Mouse (Mus musculus) A20 (cell line): ENCODE data around the gene Klk15.
"Not testable (repeated sequence)": the region's sequence is repeated elsewhere in the genome, so short reads cannot be mapped to it uniquely, and the experiment has no call there.

Experiments used
- DNase-seq: peaks from one replicate; pipeline ENCODE4 v3.0.0-alpha.2; 2011; ENCODE audit warnings: low read depth, low spot score

Klk15 gene

GRCm38 (mm10) chr7:43933440-43933839, at the start of gene Klk15:
TSS of gene Klk15 (plus strand) at chr7:43933740.
- DNase-seq = no peak

- DNase-seq = no peak
Measured at GRCm38 (mm10) chr7:43891365-43891764, 42.2 kb upstream of the Klk15 start.

- DNase-seq = peak; percentile 11
Measured at GRCm38 (mm10) chr7:43891788-43892187, 41.8 kb upstream of the Klk15 start.

- DNase-seq = peak; percentile 91
Measured at GRCm38 (mm10) chr7:43894836-43895235, 38.7 kb upstream of the Klk15 start.

- no peak for DNase-seq
Measured at GRCm38 (mm10) chr7:43914821-43915220, 18.7 kb upstream of the Klk15 start.

- no peak for DNase-seq
Measured at GRCm38 (mm10) chr7:43918426-43918825, 15.1 kb upstream of the Klk15 start.

DNA sequence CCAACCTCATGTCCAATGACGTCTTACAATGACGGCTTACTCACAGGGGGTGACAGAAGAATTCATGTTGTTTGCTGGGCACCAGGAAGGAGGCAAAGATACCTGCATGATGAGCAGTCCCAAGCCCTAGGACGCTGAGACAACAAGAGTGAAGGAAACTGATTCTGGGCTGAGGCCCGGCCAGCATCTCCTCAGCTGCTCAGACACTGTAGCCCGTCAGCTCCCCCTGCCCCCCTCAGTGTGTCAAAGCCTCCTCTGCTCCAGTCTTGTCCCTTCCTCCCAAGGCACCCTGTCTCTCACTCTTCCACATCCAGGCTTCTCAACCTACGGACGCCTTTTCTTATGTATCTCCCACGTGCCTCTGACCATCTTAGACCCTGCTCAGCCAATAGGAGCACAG, 14.7 kb upstream of the Klk15 start:
- no peak for DNase-seq

DNA sequence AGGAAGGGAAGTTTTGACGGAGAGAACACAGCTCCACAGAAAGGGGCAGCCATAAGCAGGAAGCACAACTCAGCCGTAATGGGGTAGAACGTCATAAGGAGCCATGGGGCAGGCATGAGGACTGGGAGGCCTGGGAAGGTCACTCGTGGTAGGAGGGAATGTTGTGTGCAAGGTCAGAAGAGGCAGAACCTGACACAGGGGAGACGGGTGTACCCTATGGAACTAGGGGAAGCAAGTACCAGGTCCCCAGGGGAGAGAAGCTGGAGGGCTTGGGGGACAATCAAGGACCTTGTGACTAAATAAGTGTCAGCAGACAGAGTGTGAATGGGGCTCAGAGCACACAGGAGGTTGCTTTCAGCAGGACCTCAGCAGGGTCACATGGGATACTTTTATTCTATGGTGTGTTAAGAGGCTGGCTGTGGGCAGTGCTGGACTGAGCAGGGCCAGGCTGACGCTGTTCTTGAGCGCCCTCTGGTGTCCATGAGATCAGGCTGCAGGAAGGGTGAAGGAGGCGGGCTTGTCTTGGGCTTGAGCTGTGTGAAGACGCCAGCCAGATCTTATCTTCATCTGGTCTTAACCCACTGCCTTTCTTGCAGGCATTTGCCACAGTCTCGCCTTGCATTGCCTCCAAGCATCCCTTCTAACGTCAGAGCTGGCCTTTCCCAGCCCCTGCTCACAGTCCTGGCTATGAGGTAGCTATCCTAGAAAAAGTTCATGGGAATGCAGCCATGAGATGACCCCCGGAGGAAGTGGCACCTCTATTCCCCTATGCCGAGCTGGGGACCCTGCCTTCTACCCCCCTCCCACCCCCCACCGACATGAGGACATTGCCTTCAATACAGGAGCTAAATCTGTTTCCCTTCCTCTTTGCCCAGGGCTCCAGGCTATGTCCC, 13.7 kb upstream of the Klk15 start:
- peak; percentile 84 for DNase-seq

DNA sequence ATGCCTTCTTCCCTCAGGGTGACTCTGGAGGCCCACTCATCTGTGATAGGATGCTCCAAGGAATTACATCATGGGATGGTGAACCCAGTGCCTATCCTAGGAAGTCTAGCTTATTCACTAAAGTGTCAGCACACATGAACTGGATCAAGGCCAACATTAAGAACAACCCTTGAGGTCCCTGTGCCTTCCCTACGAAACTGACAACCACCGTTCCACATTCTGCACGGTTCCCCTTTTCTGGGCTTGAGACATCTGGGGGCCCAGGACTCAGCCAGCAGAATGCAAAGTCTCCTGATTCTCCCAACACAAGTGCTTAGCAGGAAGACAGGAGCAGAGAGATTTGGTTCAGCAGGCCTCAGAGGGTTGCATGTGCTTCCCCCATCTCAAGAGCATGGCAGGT, 13.0 kb upstream of the Klk15 start:
- peak; percentile 46 for DNase-seq

GRCm38 (mm10) chr7:43921087-43921486, 12.5 kb upstream of the Klk15 start:
- no peak for DNase-seq

DNA sequence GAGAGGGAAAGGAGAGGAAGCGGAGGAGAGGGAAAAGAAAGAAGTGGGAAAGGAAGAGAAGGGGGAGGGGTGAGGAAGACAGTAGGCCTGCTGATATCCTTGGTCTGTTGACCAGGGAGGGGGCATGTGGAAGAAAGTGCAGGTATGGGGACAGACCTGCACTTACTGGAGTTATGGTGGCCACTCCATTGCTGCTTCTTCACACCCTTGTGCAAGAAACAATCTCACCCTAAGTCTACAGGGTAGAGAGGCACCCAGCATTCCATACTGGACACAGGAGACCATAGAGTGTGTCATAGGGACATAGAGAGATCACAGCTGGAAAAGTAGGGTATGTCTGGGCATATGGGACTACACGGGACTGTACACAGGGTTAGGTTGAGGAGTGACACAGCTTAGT, 11.6 kb upstream of the Klk15 start:
- DNase-seq = no peak

- DNase-seq = peak; percentile 57
Measured at GRCm38 (mm10) chr7:43925985-43926384, 7.6 kb upstream of the Klk15 start.

DNA sequence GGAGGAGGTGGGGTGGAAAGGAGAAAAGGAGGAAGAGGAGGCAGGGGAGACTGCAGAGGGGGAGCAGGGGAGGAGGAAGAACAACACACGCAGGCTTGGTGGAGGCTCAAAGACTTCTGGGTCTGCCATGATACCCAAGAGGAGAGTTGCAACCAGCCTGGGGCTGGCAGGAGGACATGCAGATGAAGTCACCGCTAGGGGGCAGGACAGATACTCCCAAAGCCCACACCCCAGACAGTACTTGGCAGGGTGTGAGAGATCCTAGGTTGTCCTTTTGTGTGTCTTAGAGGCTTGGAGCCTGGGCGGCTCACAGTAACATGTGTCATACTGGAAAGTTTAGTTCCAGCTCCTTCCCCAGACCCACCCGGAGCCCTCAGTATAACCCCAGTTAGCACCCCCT, 5.0 kb upstream of the Klk15 start:
- DNase-seq = peak; percentile 71

- no peak for DNase-seq
Measured at GRCm38 (mm10) chr7:43932337-43932736, 1.2 kb upstream of the Klk15 start.

- DNase-seq = no peak
Measured at GRCm38 (mm10) chr7:43934747-43935146, 1.2 kb downstream of the Klk15 start.

DNA sequence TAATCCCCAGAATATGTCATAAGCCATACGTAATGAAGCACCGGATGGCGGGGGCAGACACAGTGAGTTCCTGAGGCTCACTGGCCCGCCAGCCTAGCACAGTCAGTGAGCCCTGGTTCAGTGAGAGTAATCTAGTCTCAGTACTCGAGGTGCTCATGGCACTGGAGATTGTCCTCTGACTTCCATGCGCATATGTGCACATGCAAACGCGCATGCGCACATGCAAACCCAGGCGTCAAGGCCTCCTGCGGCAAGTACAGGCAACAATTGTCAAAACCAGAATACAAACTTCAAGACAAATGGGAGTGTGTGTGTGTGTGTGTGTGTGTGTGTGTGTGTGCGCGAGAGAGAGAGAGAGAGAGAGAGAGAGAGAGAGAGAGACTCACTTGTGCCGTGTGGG, 3.0 kb downstream of the Klk15 start:
- DNase-seq = no peak

- not testable (repeated sequence) for DNase-seq
Measured at GRCm38 (mm10) chr7:43942293-43942692, 8.8 kb downstream of the Klk15 start.

DNA sequence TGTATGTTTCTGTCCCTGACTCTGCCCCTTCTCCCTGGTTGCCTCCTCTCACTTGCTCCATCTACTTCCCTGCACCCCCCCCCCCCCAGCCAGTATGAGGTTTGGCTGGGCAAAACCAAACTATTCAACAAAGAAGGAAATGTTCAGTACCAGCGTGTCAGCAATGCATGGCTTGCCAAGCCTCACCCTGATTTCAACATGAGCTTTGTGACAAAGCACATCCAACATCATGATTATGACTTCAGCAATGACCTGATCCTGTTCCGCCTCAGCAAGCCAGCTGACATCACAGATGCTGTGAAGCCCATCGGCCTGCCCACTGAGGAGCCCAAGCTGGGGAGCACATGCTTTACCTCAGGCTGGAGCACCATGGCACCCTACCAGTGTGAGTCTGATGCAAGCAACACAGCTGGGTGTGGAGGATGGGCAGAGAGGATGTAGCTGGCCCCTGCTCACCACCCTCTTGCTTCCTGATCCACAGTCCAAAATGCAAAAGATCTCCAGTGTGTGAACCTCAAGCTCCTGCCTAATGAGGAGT, 11.3 kb downstream of the Klk15 start:
- no peak for DNase-seq

DNA sequence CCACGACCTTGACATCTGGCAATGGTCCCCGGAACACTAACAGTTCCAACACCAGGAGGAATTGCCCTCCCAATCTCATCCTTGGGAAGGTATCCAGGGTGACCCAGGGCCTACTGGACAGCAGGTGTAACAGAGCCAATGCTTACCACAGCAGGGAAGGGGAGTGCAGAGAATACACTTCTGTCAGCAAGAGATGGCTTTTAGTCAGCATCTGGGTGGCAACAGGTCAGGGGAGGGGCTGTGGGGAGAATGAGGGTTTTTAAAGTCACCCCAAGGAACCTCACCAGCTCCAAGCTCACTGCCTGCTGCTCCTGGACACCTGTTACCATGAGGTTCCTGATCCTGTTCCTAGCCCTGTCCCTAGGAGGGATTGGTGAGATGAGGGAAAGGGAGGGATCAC, 16.8 kb downstream of the Klk15 start, which contains the start of gene Klk1b8:
Gene Klk1b8 (plus strand): TSS at position 301 of the 400 bp plus-strand sequence.
- no peak for DNase-seq

DNA sequence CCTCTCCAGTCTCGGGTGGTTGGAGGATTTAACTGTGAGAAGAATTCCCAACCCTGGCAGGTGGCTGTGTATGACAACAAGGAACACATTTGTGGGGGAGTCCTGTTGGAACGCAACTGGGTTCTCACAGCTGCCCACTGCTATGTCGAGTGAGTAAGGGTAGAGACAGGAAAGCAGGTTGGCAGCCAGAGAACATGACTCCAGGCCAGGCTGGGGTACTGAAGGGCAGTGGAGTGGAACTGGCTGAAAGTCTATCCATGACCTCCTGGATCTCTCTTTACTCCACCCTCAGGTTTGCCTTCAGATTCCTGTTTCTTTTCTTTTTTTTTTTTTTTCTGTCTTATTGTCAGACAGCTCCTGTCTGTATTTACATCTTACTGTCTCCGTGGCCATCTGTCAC, 19.2 kb downstream of the Klk15 start:
- no peak for DNase-seq

DNA sequence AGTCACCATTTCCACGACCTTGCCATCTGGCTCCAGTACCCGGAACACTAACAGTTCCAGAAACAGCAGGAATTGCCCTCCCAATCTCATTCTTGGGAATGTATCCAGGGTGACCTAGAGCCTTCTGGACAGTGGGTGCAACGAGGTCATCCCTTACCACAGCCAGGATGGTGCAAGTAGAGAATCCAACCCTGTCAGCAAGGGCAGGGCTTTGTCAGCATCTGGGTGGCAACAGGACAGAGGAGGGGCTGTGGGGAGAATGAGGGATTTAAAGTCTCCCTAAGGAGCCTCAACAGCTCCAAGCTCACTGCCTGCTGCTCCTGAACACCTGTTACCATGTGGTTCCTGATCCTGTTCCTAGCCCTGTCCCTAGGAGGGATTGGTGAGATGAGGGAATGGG, 32.9 kb downstream of the Klk15 start, which contains the start of gene Klk1b1:
Gene Klk1b1 (plus strand): TSS at position 301 of the 400 bp plus-strand sequence.
- DNase-seq = no peak

GRCm38 (mm10) chr7:43967058-43967457, 33.5 kb downstream of the Klk15 start:
- DNase-seq = peak; percentile 10

DNA sequence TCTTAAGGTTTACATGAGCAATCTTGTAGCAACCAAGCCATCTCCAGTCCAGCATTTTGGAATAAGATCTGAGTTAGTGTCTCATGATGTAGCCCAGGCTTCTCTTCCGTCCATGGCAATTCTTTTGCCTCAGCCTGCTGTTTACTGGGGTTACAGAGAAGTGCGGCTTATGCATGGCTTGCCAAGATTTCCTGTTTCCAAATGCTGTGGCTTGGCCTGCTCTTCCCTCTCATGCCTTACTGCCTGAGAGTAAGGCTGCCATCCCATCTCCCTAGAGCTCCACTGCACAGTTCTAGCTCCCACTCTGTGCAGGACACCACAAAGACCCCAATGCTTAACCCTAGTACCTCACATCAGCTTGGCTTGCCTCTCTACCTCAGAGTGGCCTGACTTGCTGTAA, 34.1 kb downstream of the Klk15 start:
- no peak for DNase-seq
